Mouse (Mus musculus) lung, postnatal 0 days (tissue): ENCODE data around the gene Usp31. TPM values are rescaled to one million over a fixed set of nuclear protein-coding genes. Genes with fewer than 3 reads are reported as not detected.

ENCODE experiments used
- ATAC-seq: fragments of 200-750 bp; cut with Nextera tagmentation; 2 replicates; pipeline ENCODE4 v1.8.0; 2017; ENCODE audit warnings: moderate library complexity
- DNase-seq: peaks from one replicate; pipeline ENCODE4 v3.0.0-alpha.2; 2016; ENCODE audit warnings: low spot score
- H3K27ac ChIP-seq: fragments of 300-500 bp; sonication (generic); 2 replicates; pipeline ENCODE4 v1.5.1; 2014; ENCODE audit warnings: antibody characterized with exemption, mild to moderate bottlenecking, low read length, mixed read lengths
- H3K27me3 ChIP-seq: fragments of 300-500 bp; sonication (generic); replicated peaks from 2 replicates; pipeline ENCODE4 v1.6.1; 2014; ENCODE audit warnings: low read length, mixed read lengths; ENCODE audit not compliant: insufficient read depth
- H3K36me3 ChIP-seq: fragments of 300-500 bp; sonication (generic); 2 replicates; pipeline ENCODE4 v1.6.1; 2014; ENCODE audit warnings: low read length, mixed read lengths; ENCODE audit not compliant: insufficient read depth
- H3K4me1 ChIP-seq: fragments of 300-500 bp; sonication (generic); 2 replicates; pipeline ENCODE4 v1.6.1; 2014; ENCODE audit warnings: antibody characterized with exemption, low read depth, low read length, mixed read lengths; ENCODE audit not compliant: insufficient read depth
- H3K4me2 ChIP-seq: fragments of 300-500 bp; sonication (generic); replicated peaks from 2 replicates; pipeline ENCODE4 v1.6.1; 2014; ENCODE audit warnings: low read depth, mild to moderate bottlenecking, low read length, moderate library complexity, mixed read lengths
- H3K4me3 ChIP-seq: fragments of 300-500 bp; sonication (generic); 2 replicates; pipeline ENCODE4 v1.5.1; 2014; ENCODE audit warnings: low read depth, low read length
- H3K9ac ChIP-seq: fragments of 300-500 bp; sonication (generic); replicated peaks from 2 replicates; pipeline ENCODE4 v1.6.1; 2014; ENCODE audit warnings: low read depth, mild to moderate bottlenecking
- H3K9me3 ChIP-seq: fragments of 300-500 bp; sonication (generic); 2 replicates; pipeline ENCODE4 v1.6.1; 2016; ENCODE audit warnings: low read length, mixed read lengths
- CTCF ChIP-seq: IDR thresholded peaks from 2 replicates; pipeline ENCODE4 v1.5.1; 2016; ENCODE audit warnings: antibody characterized with exemption, mild to moderate bottlenecking
- EP300 ChIP-seq: IDR thresholded peaks from 2 replicates; pipeline ENCODE4 v1.6.1; 2016; ENCODE audit warnings: antibody characterized with exemption, mild to moderate bottlenecking, control low read depth
- WGBS: fragments of 180-500 bp; shearing (Covaris S2); extraction: QIAGEN DNeasy Blood & Tissue Kit; methylation state at CpG from one replicate; pipeline ENCODE4 v1.1.7; 2014; 5-methylcytosine and 5-hydroxymethylcytosine counted together
- polyA plus RNA-seq: library from polyadenylated mRNA; unstranded; fragments of >200 nt; fragmentation: Nextera tagmentation; extraction: Ambion mirVana; gene quantifications from 2 replicates; pipeline ENCODE4 v1.2.1, GENCODE M21; 2015

Usp31 gene
- 1.5 and 1.6 TPM in 2 replicates for polyA plus RNA-seq

DNA sequence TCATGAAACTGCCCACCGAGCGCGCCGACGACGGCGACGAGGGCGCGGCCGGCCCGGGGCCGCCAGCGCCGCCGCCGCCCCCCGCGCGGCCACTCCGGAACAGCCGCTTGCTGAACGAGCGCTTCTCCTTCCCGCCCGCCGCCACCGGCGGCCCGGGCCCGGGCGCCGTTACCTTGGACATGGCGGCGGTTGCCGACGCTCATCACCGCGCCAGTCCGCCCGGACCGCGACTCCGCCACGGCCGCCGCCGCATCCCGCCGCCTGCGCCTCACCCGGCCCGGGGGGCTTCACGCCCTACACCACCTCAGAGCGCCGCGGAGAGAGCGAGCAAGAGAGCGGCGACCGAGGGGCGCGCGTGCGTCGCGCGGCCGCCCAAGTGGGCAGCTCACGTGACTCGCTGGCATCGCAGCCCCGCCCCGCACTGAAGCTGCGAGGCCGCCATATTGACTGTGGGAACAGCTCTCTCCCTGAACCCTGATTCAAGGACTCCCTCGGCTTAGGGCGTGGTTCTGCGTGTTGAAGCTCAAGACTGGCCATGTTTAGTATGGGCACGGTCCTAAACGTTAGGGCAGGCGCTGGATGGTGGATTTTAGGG is at the start of gene Usp31:
Usp31 (minus strand) TSS at position 181 of the 595 bp plus-strand sequence.
- Histone ChIP-seq H3K4me1 (peaks cover 21% of the 10 kb centered on the region), H3K4me2 (peak within 1 kb of the TSS; percentile 96), H3K4me3 (peak within 1 kb of the TSS; percentile 89), H3K9ac (peak within 1 kb of the TSS; percentile 69), H3K9me3 (no peaks in the 10 kb centered on the region), H3K27ac (peak within 1 kb of the TSS; percentile 77), H3K36me3 (no peaks in the 10 kb centered on the region), H3K27me3 (no peaks in the 10 kb centered on the region)
- no peak for TF ChIP-seq EP300
- TF ChIP-seq CTCF = no peak
- under 1% methylated on average over 33 of the region's 82 CpGs for WGBS
- DNase-seq = peak; percentile 99
- peak; percentile 99 for ATAC-seq

DNA sequence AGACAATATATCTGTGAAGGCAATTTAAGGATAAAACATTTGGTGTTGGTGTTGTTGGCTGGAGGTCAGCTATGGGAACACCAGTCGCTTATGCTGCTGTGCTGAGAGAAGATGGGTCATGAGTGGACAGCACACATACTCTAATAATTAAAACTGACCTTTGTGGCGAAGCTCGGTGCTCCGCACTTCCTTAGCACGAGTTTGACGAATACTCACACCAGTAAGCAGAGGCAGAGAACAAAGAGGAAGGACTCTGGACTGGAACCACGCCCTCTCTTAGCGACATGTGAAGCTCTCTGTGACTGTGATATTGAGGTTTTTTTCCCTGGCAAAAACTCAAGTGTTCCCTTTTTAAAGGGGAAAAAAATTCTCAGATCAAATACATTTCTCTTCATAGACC is 47.7 kb upstream of the Usp31 start:
- WGBS = 31% methylated on average over 8 of the region's 8 CpGs
- TF ChIP-seq CTCF (no peak), EP300 (no peak)
- Histone ChIP-seq H3K4me2 (no peak overlapping the region), H3K9me3 (no peaks in the 10 kb centered on the region), H3K27ac (no peak overlapping the region), H3K4me1 (no peaks in the 10 kb centered on the region), H3K4me3 (no peak overlapping the region), H3K27me3 (no peaks in the 10 kb centered on the region), H3K9ac (no peak overlapping the region), H3K36me3 (no peaks in the 10 kb centered on the region)
- no peak; the same call in 1 of the 2 replicates for ATAC-seq
- peak; percentile 39 for DNase-seq

DNA sequence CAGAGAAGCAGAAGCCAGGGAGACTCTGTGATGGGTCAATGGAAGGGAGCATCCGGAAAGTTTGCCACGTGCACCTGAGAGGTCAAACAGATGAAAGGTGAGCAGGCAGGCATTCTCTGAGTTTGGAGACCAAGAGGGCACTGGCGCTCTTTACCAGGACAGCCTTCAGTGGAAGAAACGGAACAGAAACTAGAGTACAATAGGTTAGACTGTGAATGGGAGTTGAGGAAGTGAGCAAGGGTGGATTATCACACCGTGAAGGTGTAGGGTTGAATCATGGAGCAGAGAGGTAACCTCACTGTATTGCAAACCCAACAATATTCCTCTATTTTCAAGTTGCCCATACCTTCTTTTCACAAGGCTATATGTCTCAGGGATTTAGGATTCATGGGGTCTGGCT is 43.2 kb upstream of the Usp31 start:
- Histone ChIP-seq H3K36me3 (no peaks in the 10 kb centered on the region), H3K9ac (no peak overlapping the region), H3K9me3 (no peaks in the 10 kb centered on the region), H3K27ac (no peak overlapping the region), H3K4me1 (no peaks in the 10 kb centered on the region), H3K4me2 (no peak overlapping the region), H3K4me3 (no peak overlapping the region), H3K27me3 (no peaks in the 10 kb centered on the region)
- TF ChIP-seq EP300 (no peak), CTCF (no peak)
- DNase-seq (no peak), ATAC-seq (no peak)
- 79% methylated on average over 5 of the region's 5 CpGs for WGBS

DNA sequence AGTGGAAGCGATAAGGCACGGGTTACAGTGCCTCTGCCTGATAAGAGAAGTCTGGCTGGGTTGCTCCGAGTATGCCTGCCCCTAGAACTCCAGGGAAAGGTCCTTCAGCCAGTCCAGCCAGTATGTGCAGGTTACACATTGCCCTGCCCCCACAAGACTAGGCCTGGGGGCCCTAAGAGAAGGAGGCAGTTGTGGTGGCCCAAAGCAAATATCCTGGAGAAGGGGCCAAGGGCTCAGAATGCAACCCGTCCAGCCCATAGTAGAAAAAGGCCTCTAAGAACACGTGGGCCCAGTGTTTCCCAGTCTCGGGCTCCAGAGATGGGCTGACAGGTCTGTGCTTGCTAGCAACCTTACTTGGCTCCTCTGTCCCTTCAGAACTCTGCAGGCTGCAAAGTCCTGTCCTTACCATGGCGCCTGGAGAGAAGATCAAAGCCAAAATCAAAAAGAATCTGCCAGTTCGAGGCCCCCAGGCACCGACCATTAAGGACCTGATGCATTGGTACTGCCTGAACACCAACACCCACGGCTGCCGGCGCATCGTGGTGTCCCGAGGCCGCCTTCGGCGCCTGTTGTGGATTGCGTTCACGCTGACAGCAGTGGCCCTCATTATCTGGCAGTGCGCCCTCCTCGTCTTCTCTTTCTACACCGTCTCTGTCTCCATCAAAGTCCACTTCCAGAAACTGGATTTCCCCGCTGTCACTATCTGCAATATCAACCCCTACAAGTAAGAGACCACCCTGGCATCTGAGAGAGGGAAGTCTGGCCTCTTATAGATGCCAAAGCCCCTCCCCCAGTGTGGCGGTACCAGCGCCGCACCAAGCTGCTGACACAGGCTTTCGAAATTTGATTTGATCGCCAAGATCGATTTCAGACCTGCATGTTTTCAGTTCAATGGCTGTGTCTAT is 30.7 kb upstream of the Usp31 start:
- Histone ChIP-seq H3K4me3 (0 out of 2 replicates have a peak overlapping the region, but pooled peaks have one; percentile 8), H3K27ac (no peak overlapping the region), H3K9me3 (no peaks in the 10 kb centered on the region), H3K9ac (no peak overlapping the region), H3K36me3 (no peaks in the 10 kb centered on the region), H3K4me1 (no peaks in the 10 kb centered on the region), H3K27me3 (no peaks in the 10 kb centered on the region), H3K4me2 (peak overlapping the region; percentile 33; the same call in 1 of the 2 replicates)
- 41% methylated on average over 29 of the region's 29 CpGs for WGBS
- no peak for TF ChIP-seq CTCF
- no peak for TF ChIP-seq EP300
- peak; percentile 42 for ATAC-seq
- DNase-seq = peak; percentile 30

DNA sequence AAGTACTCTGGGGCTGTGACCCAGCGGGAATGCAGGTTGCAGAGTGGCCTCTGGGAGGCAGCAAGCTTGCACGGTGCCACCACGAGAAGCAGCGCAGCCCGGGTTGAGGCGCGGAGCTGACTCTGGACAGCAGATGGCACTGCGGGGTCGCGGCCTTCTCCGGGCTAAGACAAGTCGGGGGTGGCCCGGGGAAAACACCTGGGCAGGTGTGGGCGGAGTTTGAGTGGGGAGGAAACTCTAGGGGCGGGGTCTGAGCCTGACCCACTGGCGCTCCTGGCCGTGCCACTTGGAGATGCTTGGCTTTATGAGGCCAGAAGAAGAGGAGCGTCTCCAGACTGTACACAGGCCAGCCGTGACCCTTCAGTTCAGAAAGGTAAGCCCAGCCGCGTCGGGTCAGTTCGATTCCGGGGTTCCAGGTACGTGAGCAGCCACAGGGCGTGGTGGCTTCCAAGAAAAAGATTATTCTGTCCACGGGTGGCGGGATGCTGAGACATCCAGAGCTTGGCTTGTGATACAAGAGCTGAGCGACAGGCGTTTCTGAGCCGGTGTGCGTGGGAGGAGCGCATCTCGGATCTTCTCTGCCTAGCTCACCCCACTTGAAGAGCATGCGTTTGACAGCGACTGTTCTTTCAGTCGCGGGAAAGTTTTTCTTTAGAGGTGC is 27.2 kb upstream of the Usp31 start, which contains the start of gene Scnn1g:
Scnn1g (plus strand) TSS at position 309 of the 661 bp plus-strand sequence.
- no peaks in the 10 kb centered on the region for H3K36me3 ChIP-seq
- peak within 1 kb of the TSS; percentile 41 for H3K4me3 ChIP-seq
- under 1% methylated on average over 38 of the region's 38 CpGs for WGBS
- DNase-seq = peak; percentile 93
- peak within 1 kb of the TSS; percentile 55 for H3K27ac ChIP-seq
- TF ChIP-seq CTCF (peak; percentile 99), EP300 (no peak)
- H3K9me3 ChIP-seq = no peaks in the 10 kb centered on the region
- peak within 1 kb of the TSS; percentile 50 for H3K4me2 ChIP-seq
- H3K4me1 ChIP-seq = no peaks in the 10 kb centered on the region
- ATAC-seq = peak; percentile 91
- H3K27me3 ChIP-seq = no peaks in the 10 kb centered on the region
- H3K9ac ChIP-seq = 0 out of 2 replicates have a peak within 1 kb of the TSS, but pooled peaks have one; percentile 23

DNA sequence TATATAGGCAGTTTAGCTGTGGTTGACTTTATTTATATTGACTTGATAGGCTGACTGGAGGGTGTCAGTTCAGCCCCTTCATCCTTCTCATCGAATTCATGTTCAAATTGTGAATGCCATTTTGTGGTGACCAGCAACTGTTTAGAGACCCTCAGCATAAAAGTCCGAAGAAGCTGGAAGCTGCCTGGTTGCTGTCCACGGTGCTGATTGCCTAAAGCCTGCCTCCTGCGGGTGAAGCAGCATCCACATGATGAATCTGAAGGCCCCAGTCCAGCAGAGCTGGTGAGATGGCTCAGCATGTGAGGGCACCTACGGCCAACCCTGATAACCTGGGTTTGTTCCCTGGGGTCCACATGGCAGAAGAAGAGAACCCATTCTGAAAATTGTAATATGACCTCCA is 23.2 kb upstream of the Usp31 start:
- H3K4me2 ChIP-seq = no peak overlapping the region
- 15% methylated on average over 5 of the region's 5 CpGs for WGBS
- H3K4me1 ChIP-seq = no peaks in the 10 kb centered on the region
- no peak overlapping the region for H3K4me3 ChIP-seq
- peak; percentile 62 for TF ChIP-seq CTCF
- no peak for TF ChIP-seq EP300
- no peak overlapping the region for H3K27ac ChIP-seq
- H3K27me3 ChIP-seq = no peaks in the 10 kb centered on the region
- ATAC-seq (no peak), DNase-seq (peak; percentile 75)
- H3K36me3 ChIP-seq = no peaks in the 10 kb centered on the region
- no peaks in the 10 kb centered on the region for H3K9me3 ChIP-seq
- H3K9ac ChIP-seq = no peak overlapping the region
